Mouse (Mus musculus) olfactory bulb, adult 2 months (tissue): ENCODE measurements around the gene Fam32a.

Source experiments
- CTCF ChIP-seq: fragments of 200-500 bp; IDR thresholded peaks from 2 replicates; pipeline ENCODE4 v1.5.1; 2012; ENCODE audit warnings: low read depth, mild to moderate bottlenecking, low read length, moderate library complexity; ENCODE audit not compliant: insufficient read depth
- POLR2A ChIP-seq: fragments of 200-500 bp; IDR thresholded peaks from 2 replicates; pipeline ENCODE4 v1.6.1; 2012; ENCODE audit warnings: mild to moderate bottlenecking, low read depth, low read length, moderate library complexity; ENCODE audit not compliant: insufficient read depth

- TF ChIP-seq POLR2A: no peak
- TF ChIP-seq CTCF: no peak
Measured at GRCm38 (mm10) chr8:72271691-72272090, 52.2 kb downstream of the Fam32a start.
